Mouse (Mus musculus) layer of hippocampus, postnatal 14 days (tissue): Measurements from ENCODE around the gene Cd34. TPM values are rescaled to one million over a fixed set of nuclear protein-coding genes. Genes with fewer than 3 reads are reported as not detected.

Experiments
- DNase-seq, 2 experiments: peaks; one replicate each; pipeline ENCODE4 v3.0.0; 2021 to 2022; ENCODE audit warnings: low spot score in 2 of 2, mixed read lengths in 1 of 2
- long read RNA-seq, 2 experiments: library from polyadenylated mRNA; stranded (forward); transcript quantifications; one replicate each; pipeline ENCODE4 v2.0.0; 2021
- total RNA-seq, 2 experiments: library from RNA; stranded (reverse); gene quantifications; 2 replicates each; pipeline ENCODE4 v1.2.3; 2021

Gene Cd34
- total RNA-seq = 10 to 100 TPM; 32.1 to 33.2 TPM
- long read RNA-seq, experiment 1, transcript Cd34-202 (8 exons, 2,554 nt) = minor isoform, 12 of 30 reads
- long read RNA-seq, experiment 1, transcript Cd34-201 (8 exons, 2,454 nt) = major isoform, 14 of 30 reads
- long read RNA-seq, experiment 1, partial matches to known transcripts = 2 of 30 reads
- long read RNA-seq, experiment 1, other reads (novel, unspliced or antisense) = 2 of 30 reads
- long read RNA-seq, experiment 2, transcript Cd34-202 (8 exons, 2,554 nt) = minor isoform, 16 of 40 reads
- long read RNA-seq, experiment 2, transcript Cd34-201 (8 exons, 2,454 nt) = major isoform, 18 of 40 reads
- long read RNA-seq, experiment 2, partial matches to known transcripts = 5 of 40 reads
- long read RNA-seq, experiment 2, other reads (novel, unspliced or antisense) = 1 of 40 reads

- no peak for DNase-seq
Observed at GRCm38 (mm10) chr1:194938715-194939114, at the start of gene Cd34. Gene Cd34 (plus strand): TSS chr1:194938819.

GRCm38 (mm10) chr1:194894513-194894912, 44.1 kb upstream of the Cd34 start:
- DNase-seq = no peak

GRCm38 (mm10) chr1:194895287-194895686, 43.3 kb upstream of the Cd34 start:
- DNase-seq = no peak

- DNase-seq = no peak
Observed at GRCm38 (mm10) chr1:194901075-194901474, 37.5 kb upstream of the Cd34 start.

- no peak for DNase-seq
Observed at GRCm38 (mm10) chr1:194901826-194902225, 36.8 kb upstream of the Cd34 start.

- DNase-seq = no peak
Observed at GRCm38 (mm10) chr1:194908956-194909355, 29.7 kb upstream of the Cd34 start.

GRCm38 (mm10) chr1:194925753-194926350, 12.8 kb upstream of the Cd34 start:
- DNase-seq = no peak

- no peak for DNase-seq
Observed at GRCm38 (mm10) chr1:194927887-194928286, 10.7 kb upstream of the Cd34 start.

GRCm38 (mm10) chr1:194929275-194929971, 9.2 kb upstream of the Cd34 start:
- DNase-seq = no peak

GRCm38 (mm10) chr1:194929972-194930355, 8.7 kb upstream of the Cd34 start:
- DNase-seq = peak in 1 of 2 experiments; percentile 26

- DNase-seq = no peak
Observed at GRCm38 (mm10) chr1:194930706-194931105, 7.9 kb upstream of the Cd34 start.

- DNase-seq = no peak
Observed at GRCm38 (mm10) chr1:194935351-194935750, 3.3 kb upstream of the Cd34 start.

- DNase-seq = no peak
Observed at GRCm38 (mm10) chr1:194941528-194941927, 2.9 kb downstream of the Cd34 start.

GRCm38 (mm10) chr1:194942912-194943311, 4.3 kb downstream of the Cd34 start:
- DNase-seq = no peak

- no peak for DNase-seq
Observed at GRCm38 (mm10) chr1:194943485-194943884, 4.9 kb downstream of the Cd34 start.

GRCm38 (mm10) chr1:194945382-194945781, 6.8 kb downstream of the Cd34 start:
- DNase-seq = no peak

- no peak for DNase-seq
Observed at GRCm38 (mm10) chr1:194946467-194946866, 7.8 kb downstream of the Cd34 start.

GRCm38 (mm10) chr1:194950913-194951312, 12.3 kb downstream of the Cd34 start:
- DNase-seq = peak in 1 of 2 experiments; percentile 47

GRCm38 (mm10) chr1:194952891-194953290, 14.3 kb downstream of the Cd34 start:
- no peak for DNase-seq

- DNase-seq = no peak
Observed at GRCm38 (mm10) chr1:194954694-194955093, 16.1 kb downstream of the Cd34 start.

GRCm38 (mm10) chr1:194955749-194956148, 17.1 kb downstream of the Cd34 start:
- DNase-seq = no peak

GRCm38 (mm10) chr1:194957021-194957420, 18.4 kb downstream of the Cd34 start:
- no peak for DNase-seq
